Mouse (Mus musculus) intestine, embryonic 14.5 days (tissue): ENCODE results near the gene Sertad2. TPM values are rescaled to one million over a fixed set of nuclear protein-coding genes. Genes with fewer than 3 reads are reported as not detected.

ENCODE experiments used
- ATAC-seq: fragments of 200-750 bp; cut with Nextera tagmentation; replicated peaks from 2 replicates; pipeline ENCODE4 v1.8.0; 2017; ENCODE audit warnings: low read depth, moderate number of reproducible peaks, moderate TSS enrichment, moderate library complexity; ENCODE audit not compliant: low FRiP score, low TSS enrichment
- DNase-seq: peaks from one replicate; pipeline ENCODE4 v3.0.0-alpha.2; 2018; ENCODE audit warnings: low spot score
- H3K27ac ChIP-seq: fragments of 300-500 bp; sonication (generic); 2 replicates; pipeline ENCODE4 v1.5.1; 2014; ENCODE audit warnings: low read depth, mild to moderate bottlenecking, control low read depth
- H3K27me3 ChIP-seq: fragments of 300-500 bp; sonication (generic); replicated peaks from 2 replicates; pipeline ENCODE4 v1.6.1; 2014; ENCODE audit warnings: low read length, control low read depth; ENCODE audit not compliant: control insufficient read depth, insufficient read depth
- H3K36me3 ChIP-seq: fragments of 300-500 bp; sonication (generic); 2 replicates; pipeline ENCODE4 v1.6.1; 2014; ENCODE audit warnings: low read length, control low read depth; ENCODE audit not compliant: control insufficient read depth, insufficient read depth
- H3K4me1 ChIP-seq: fragments of 300-500 bp; sonication (generic); replicated peaks from 2 replicates; pipeline ENCODE4 v1.6.1; 2014; ENCODE audit warnings: low read length, control low read depth, mixed read lengths; ENCODE audit not compliant: control insufficient read depth, insufficient read depth
- H3K4me2 ChIP-seq: fragments of 300-500 bp; sonication (generic); 2 replicates; pipeline ENCODE4 v1.6.1; 2014; ENCODE audit warnings: low read length
- H3K4me3 ChIP-seq: fragments of 300-500 bp; sonication (generic); 2 replicates; pipeline ENCODE4 v1.5.1; 2014; ENCODE audit warnings: low read depth, low read length, control low read depth, mixed read lengths
- H3K9ac ChIP-seq: fragments of 300-500 bp; sonication (generic); 2 replicates; pipeline ENCODE4 v1.6.1; 2014; ENCODE audit warnings: mild to moderate bottlenecking, low read length
- H3K9me3 ChIP-seq: fragments of 300-500 bp; sonication (generic); 2 replicates; pipeline ENCODE4 v1.6.1; 2016; ENCODE audit warnings: low read length, control low read depth; ENCODE audit not compliant: control insufficient read depth
- whole genome bisulfite sequencing: fragments of 180-500 bp; shearing (Covaris S2); extraction: QIAGEN DNeasy Blood & Tissue Kit; methylation state at CpG from one replicate; pipeline ENCODE4 v1.1.7; 2014; 5-methylcytosine and 5-hydroxymethylcytosine counted together
- polyA plus RNA-seq: library from polyadenylated mRNA; unstranded; fragments of >200 nt; fragmentation: Nextera tagmentation; extraction: Ambion mirVana; gene quantifications from 2 replicates; pipeline ENCODE4 v1.2.1, GENCODE M21; 2014

Sertad2 gene
- polyA plus RNA-seq, 1 experiment from 2014 or later = 26.2 TPM

DNA sequence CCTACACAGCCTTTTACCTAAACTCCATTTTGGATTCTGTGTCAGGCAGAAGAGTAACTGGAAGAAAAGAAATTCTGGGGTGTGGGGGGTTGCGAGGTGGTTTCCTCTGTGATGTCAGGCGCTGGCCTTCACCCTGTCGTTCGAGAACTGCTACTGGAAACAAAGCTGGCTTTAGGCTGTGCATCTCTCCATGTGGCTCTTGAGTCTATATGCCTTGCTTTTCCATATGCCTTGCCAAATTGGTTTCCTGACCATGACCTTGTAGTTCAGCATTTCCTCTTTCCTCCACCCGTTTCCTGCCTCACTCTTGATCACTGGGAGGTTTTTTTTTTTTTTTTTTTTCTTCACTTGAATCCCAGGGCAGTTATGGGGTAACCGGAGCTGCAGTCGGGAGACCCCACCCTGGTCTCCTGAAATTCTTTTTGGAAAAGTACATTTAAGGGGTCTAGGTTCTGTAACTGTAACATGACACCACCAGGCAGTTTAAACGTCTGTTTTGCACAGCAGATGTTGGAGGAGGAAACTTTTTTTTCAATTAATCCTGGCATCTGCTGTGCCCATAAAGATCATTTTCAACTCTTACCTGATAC lies 33.1 kb downstream of the Sertad2 start:
- no peaks in the 10 kb centered on the region for H3K9me3 ChIP-seq
- no peak overlapping the region for H3K4me2 ChIP-seq
- DNase-seq (peak; percentile 50), ATAC-seq (no peak)
- H3K27me3 ChIP-seq = no peaks in the 10 kb centered on the region
- H3K9ac ChIP-seq = no peak overlapping the region
- no peak overlapping the region for H3K4me3 ChIP-seq
- no peaks in the 10 kb centered on the region for H3K36me3 ChIP-seq
- H3K4me1 ChIP-seq = peaks cover 9% of the 10 kb centered on the region
- no peak overlapping the region for H3K27ac ChIP-seq
- 41% methylated on average over 8 of the region's 8 CpGs for WGBS

- H3K4me1 ChIP-seq = no peaks in the 10 kb centered on the region
- DNase-seq (no peak), ATAC-seq (no peak)
- H3K27ac ChIP-seq = no peak overlapping the region
- H3K36me3 ChIP-seq = no peaks in the 10 kb centered on the region
- H3K9me3 ChIP-seq = no peaks in the 10 kb centered on the region
- 88% methylated on average over 2 of the region's 2 CpGs for WGBS
- H3K4me2 ChIP-seq = no peak overlapping the region
- no peak overlapping the region for H3K4me3 ChIP-seq
- no peak overlapping the region for H3K9ac ChIP-seq
- no peaks in the 10 kb centered on the region for H3K27me3 ChIP-seq
These were observed 39.7 kb downstream of the Sertad2 start for GRCm38 (mm10) chr11:20582758-20583157.

- ATAC-seq = no peak
These were observed 42.2 kb downstream of the Sertad2 start for GRCm38 (mm10) chr11:20585297-20585696.

GRCm38 (mm10) chr11:20586180-20586579 lies 43.1 kb downstream of the Sertad2 start:
- Histone ChIP-seq H3K4me3 (no peak overlapping the region), H3K9ac (no peak overlapping the region), H3K36me3 (no peaks in the 10 kb centered on the region), H3K4me2 (no peak overlapping the region), H3K4me1 (no peaks in the 10 kb centered on the region), H3K27ac (no peak overlapping the region), H3K9me3 (no peaks in the 10 kb centered on the region), H3K27me3 (no peaks in the 10 kb centered on the region)
- ATAC-seq (no peak), DNase-seq (no peak)

More at GRCm38 (mm10) chr11:20585297-20585696, 42.2 kb downstream of the Sertad2 start:
- Histone ChIP-seq H3K27ac (no peak overlapping the region), H3K36me3 (no peaks in the 10 kb centered on the region), H3K4me2 (no peak overlapping the region), H3K4me1 (no peaks in the 10 kb centered on the region), H3K4me3 (no peak overlapping the region), H3K9me3 (no peaks in the 10 kb centered on the region), H3K27me3 (no peaks in the 10 kb centered on the region), H3K9ac (no peak overlapping the region)
- 88% methylated on average over 1 of the region's 1 CpGs for WGBS
- no peak for DNase-seq

DNA sequence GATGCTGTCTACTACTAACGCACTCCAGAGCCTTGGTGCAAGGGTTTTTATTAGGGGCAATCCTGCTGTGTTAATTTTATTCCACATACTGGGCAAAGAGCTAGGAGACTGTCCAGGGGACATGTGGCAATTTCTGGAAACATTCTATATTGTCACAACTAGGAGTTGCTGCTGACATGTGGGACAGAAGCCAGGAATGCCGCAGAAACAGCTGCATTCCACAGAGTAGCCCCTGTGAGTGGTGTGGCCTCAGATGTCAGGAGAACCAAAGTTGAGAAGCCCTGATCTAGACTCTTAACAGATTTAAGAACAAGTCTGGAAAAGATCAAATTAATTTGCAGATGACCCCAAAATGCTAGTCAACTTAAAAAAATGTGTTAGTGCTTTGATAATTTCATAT lies 46.3 kb downstream of the Sertad2 start:
- Histone ChIP-seq H3K9ac (no peak overlapping the region), H3K4me2 (no peak overlapping the region), H3K4me3 (no peak overlapping the region), H3K4me1 (peaks cover 2% of the 10 kb centered on the region; the same call in 1 of the 2 replicates), H3K9me3 (no peaks in the 10 kb centered on the region), H3K27ac (no peak overlapping the region), H3K36me3 (no peaks in the 10 kb centered on the region), H3K27me3 (no peaks in the 10 kb centered on the region)
- DNase-seq = no peak
- ATAC-seq = no peak
- WGBS = 29% methylated on average over 2 of the region's 2 CpGs

DNA sequence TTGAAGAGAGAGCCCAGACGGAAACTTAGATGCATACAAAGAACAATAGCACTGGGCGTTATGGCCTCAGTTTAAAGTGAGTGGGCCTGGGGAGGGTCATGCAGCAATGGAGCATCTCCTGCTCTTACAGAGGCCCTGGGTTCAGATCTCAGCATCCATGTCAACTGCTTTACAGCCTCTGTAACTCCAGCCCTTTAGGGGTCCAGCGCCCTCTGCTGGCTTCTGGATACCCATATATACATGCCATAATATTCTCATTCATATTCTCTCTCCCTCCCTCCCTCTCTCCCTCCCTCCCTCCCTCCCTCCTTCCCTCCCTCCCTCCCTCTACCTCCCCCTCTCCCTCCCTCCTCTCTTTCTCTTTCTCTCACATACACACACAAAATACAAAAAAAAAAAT lies 49.0 kb downstream of the Sertad2 start:
- no peaks in the 10 kb centered on the region for H3K36me3 ChIP-seq
- H3K27me3 ChIP-seq = no peaks in the 10 kb centered on the region
- H3K9ac ChIP-seq = no peak overlapping the region
- no peak for ATAC-seq
- no peak for DNase-seq
- H3K9me3 ChIP-seq = no peaks in the 10 kb centered on the region
- no peak overlapping the region for H3K4me3 ChIP-seq
- no peak overlapping the region for H3K27ac ChIP-seq
- H3K4me2 ChIP-seq = no peak overlapping the region
- peaks cover 6% of the 10 kb centered on the region; the same call in 1 of the 2 replicates for H3K4me1 ChIP-seq
- 71% methylated on average over 3 of the region's 3 CpGs for WGBS

DNA sequence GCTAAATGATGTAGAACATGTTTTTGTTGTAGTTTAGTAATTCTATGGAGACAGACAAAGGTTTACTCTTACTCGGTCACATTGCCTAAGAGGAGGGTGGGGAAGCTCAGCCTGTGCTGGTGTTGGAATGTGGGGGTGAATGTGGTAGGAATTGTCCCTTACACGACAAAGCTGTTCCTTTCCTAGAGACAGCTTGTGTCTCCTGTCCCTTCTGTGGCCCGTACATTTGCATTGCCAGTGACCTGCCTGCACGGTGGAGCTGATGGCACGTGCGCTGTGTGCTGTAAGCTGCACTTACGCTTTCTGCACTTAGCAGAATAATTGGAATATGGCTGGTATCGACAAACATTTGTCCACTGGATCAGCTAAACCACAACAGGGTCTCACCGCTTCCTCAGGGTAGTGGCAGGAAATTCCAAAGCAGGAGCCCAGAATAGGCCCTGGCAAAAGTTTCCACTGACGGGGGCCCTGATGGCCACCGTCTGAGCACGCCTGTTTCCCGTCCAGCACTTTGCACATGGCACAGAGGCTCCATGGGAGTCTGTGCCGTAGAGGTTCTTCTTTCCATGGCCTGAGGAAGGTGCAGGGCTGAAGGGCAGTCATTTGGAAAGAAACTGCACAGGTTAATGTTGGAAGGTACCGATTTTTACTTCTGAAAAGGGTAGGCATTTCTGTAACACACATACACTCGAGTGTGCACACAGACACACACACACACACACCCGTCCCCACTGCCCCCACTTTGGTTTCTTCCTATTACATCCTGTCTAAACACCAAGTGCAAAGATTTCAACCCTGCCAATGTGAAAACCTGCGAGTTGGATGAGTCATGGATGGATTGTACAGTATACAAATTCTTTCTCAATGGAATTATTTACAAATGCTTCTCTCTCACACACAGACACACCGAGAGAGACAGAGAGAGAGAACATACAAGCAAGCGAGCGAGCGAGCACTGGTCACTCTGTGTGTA lies 51.5 kb downstream of the Sertad2 start:
- peak overlapping the region; percentile 34; the same call in 1 of the 2 replicates for H3K27ac ChIP-seq
- DNase-seq (no peak), ATAC-seq (no peak)
- H3K4me3 ChIP-seq = no peak overlapping the region
- H3K4me2 ChIP-seq = no peak overlapping the region
- WGBS = 57% methylated on average over 22 of the region's 22 CpGs
- H3K36me3 ChIP-seq = no peaks in the 10 kb centered on the region
- H3K9me3 ChIP-seq = no peaks in the 10 kb centered on the region
- no peak overlapping the region for H3K9ac ChIP-seq
- H3K4me1 ChIP-seq = peaks cover 6% of the 10 kb centered on the region; the same call in 1 of the 2 replicates
- H3K27me3 ChIP-seq = no peaks in the 10 kb centered on the region

- H3K9me3 ChIP-seq = no peaks in the 10 kb centered on the region
- no peaks in the 10 kb centered on the region for H3K27me3 ChIP-seq
- no peak overlapping the region for H3K27ac ChIP-seq
- WGBS = 29% methylated on average over 24 of the region's 24 CpGs
- peak; percentile 64 for DNase-seq
- H3K9ac ChIP-seq = no peak overlapping the region; the same call in 1 of the 2 replicates
- 0 out of 2 replicates have a peak, but pooled peaks cover 3% of the 10 kb centered on the region for H3K4me1 ChIP-seq
- H3K36me3 ChIP-seq = no peaks in the 10 kb centered on the region
- H3K4me3 ChIP-seq = 0 out of 2 replicates have a peak overlapping the region, but pooled peaks have one; percentile 0
- H3K4me2 ChIP-seq = peak overlapping the region; percentile 42
- no peak for ATAC-seq
These were observed 60.2 kb downstream of the Sertad2 start for GRCm38 (mm10) chr11:20603066-20603812.
